Mouse (Mus musculus) lung, embryonic 14.5 days (tissue): ENCODE measurements around the gene Dppa3. TPM values are rescaled to one million over a fixed set of nuclear protein-coding genes. Genes with fewer than 3 reads are reported as not detected.

Experiments
- ATAC-seq: fragments of 200-750 bp; cut with Nextera tagmentation; 2 replicates; pipeline ENCODE4 v1.8.0; 2017; ENCODE audit warnings: mild to moderate bottlenecking, moderate TSS enrichment, moderate library complexity; ENCODE audit not compliant: insufficient read depth
- DNase-seq: peaks from one replicate; pipeline ENCODE4 v3.0.0-alpha.2; 2015
- H3K27ac ChIP-seq: fragments of 300-500 bp; sonication (generic); 2 replicates; pipeline ENCODE4 v1.5.1; 2014; ENCODE audit warnings: low read depth, mild to moderate bottlenecking, moderate library complexity
- H3K27me3 ChIP-seq: fragments of 300-500 bp; sonication (generic); 2 replicates; pipeline ENCODE4 v1.6.1; 2014; ENCODE audit warnings: low read length, control low read depth; ENCODE audit not compliant: insufficient read depth
- H3K36me3 ChIP-seq: fragments of 300-500 bp; sonication (generic); 2 replicates; pipeline ENCODE4 v1.6.1; 2014; ENCODE audit warnings: control low read depth; ENCODE audit not compliant: insufficient read depth
- H3K4me1 ChIP-seq: fragments of 300-500 bp; sonication (generic); 2 replicates; pipeline ENCODE4 v1.6.1; 2014; ENCODE audit warnings: antibody characterized with exemption, control low read depth; ENCODE audit not compliant: insufficient read depth
- H3K4me2 ChIP-seq: fragments of 300-500 bp; sonication (generic); 2 replicates; pipeline ENCODE4 v1.6.1; 2014; ENCODE audit warnings: mild to moderate bottlenecking
- H3K4me3 ChIP-seq: fragments of 300-500 bp; sonication (generic); 2 replicates; pipeline ENCODE4 v1.5.1; 2014; ENCODE audit warnings: low read depth, low read length
- H3K9ac ChIP-seq: fragments of 300-500 bp; sonication (generic); 2 replicates; pipeline ENCODE4 v1.6.1; 2014
- H3K9me3 ChIP-seq: fragments of 300-500 bp; sonication (generic); 2 replicates; pipeline ENCODE4 v1.6.1; 2016; ENCODE audit warnings: low read depth, low read length, control low read depth
- CTCF ChIP-seq: IDR thresholded peaks from 2 replicates; pipeline ENCODE4 v1.5.1; 2016; ENCODE audit warnings: antibody characterized with exemption, low read depth
- WGBS: fragments of 180-500 bp; shearing (Covaris S2); extraction: QIAGEN DNeasy Blood & Tissue Kit; methylation state at CpG from one replicate; pipeline ENCODE4 v1.1.7; 2014; 5-methylcytosine and 5-hydroxymethylcytosine counted together
- polyA plus RNA-seq: library from polyadenylated mRNA; unstranded; fragments of >200 nt; fragmentation: Nextera tagmentation; extraction: Ambion mirVana; gene quantifications from 2 replicates; pipeline ENCODE4 v1.2.1, GENCODE M21; 2014

Gene Dppa3
- polyA plus RNA-seq, result not detected in 2 replicates

- Histone ChIP-seq H3K4me2 (peak within 1 kb of the TSS; percentile 45; the same call in 1 of the 2 replicates), H3K4me3 (0 out of 2 replicates have a peak within 1 kb of the TSS, but pooled peaks have one; percentile 1), H3K4me1 (no peaks in the 10 kb centered on the region), H3K9me3 (no peaks in the 10 kb centered on the region), H3K36me3 (no peaks in the 10 kb centered on the region), H3K27me3 (0 out of 2 replicates have a peak, but pooled peaks cover 3% of the 10 kb centered on the region), H3K9ac (no peak within 1 kb of the TSS), H3K27ac (no peak within 1 kb of the TSS)
- DNase-seq (no peak), ATAC-seq (no peak)
- TF ChIP-seq CTCF, result no peak
- WGBS, result 85% methylated on average over 8 of the region's 8 CpGs
These were observed at the start of gene Dppa3 for GRCm38 (mm10) chr6:122626110-122626509. Gene Dppa3, plus strand, starts transcription at chr6:122626410.

GRCm38 (mm10) chr6:122577030-122577429 lies 49.2 kb upstream of the Dppa3 start:
- H3K4me2 ChIP-seq, result no peak overlapping the region
- no peak overlapping the region for H3K4me3 ChIP-seq
- ATAC-seq, result no peak
- no peak overlapping the region for H3K27ac ChIP-seq
- H3K36me3 ChIP-seq, result no peaks in the 10 kb centered on the region
- no peaks in the 10 kb centered on the region for H3K4me1 ChIP-seq
- no peak for TF ChIP-seq CTCF
- no peak overlapping the region for H3K9ac ChIP-seq
- no peak for DNase-seq
- H3K9me3 ChIP-seq, result no peaks in the 10 kb centered on the region
- WGBS, result 84% methylated on average over 3 of the region's 3 CpGs
- no peaks in the 10 kb centered on the region for H3K27me3 ChIP-seq

GRCm38 (mm10) chr6:122579086-122579485 lies 47.1 kb upstream of the Dppa3 start:
- no peak for TF ChIP-seq CTCF
- no peak overlapping the region for H3K4me3 ChIP-seq
- no peaks in the 10 kb centered on the region for H3K36me3 ChIP-seq
- H3K27ac ChIP-seq, result no peak overlapping the region
- no peaks in the 10 kb centered on the region for H3K4me1 ChIP-seq
- H3K9ac ChIP-seq, result no peak overlapping the region
- no peak overlapping the region for H3K4me2 ChIP-seq
- no peaks in the 10 kb centered on the region for H3K27me3 ChIP-seq
- whole genome bisulfite sequencing, result 63% methylated on average over 1 of the region's 1 CpGs
- ATAC-seq (no peak), DNase-seq (no peak)
- no peaks in the 10 kb centered on the region for H3K9me3 ChIP-seq

- no peak for TF ChIP-seq CTCF
- Histone ChIP-seq H3K9me3 (no peaks in the 10 kb centered on the region), H3K36me3 (no peaks in the 10 kb centered on the region), H3K27ac (no peak overlapping the region), H3K4me1 (no peaks in the 10 kb centered on the region), H3K4me3 (no peak overlapping the region), H3K27me3 (no peaks in the 10 kb centered on the region), H3K4me2 (no peak overlapping the region), H3K9ac (no peak overlapping the region)
- no peak for ATAC-seq
- WGBS, result 73% methylated on average over 13 of the region's 13 CpGs
- no peak for DNase-seq
These were observed 35.0 kb upstream of the Dppa3 start for GRCm38 (mm10) chr6:122591027-122591758.

GRCm38 (mm10) chr6:122592905-122593304 lies 33.3 kb upstream of the Dppa3 start:
- H3K9ac ChIP-seq, result no peak overlapping the region
- no peaks in the 10 kb centered on the region for H3K27me3 ChIP-seq
- H3K9me3 ChIP-seq, result no peaks in the 10 kb centered on the region
- WGBS, result 86% methylated on average over 2 of the region's 2 CpGs
- TF ChIP-seq CTCF, result no peak
- H3K4me3 ChIP-seq, result no peak overlapping the region
- DNase-seq (no peak), ATAC-seq (no peak)
- no peaks in the 10 kb centered on the region for H3K4me1 ChIP-seq
- no peak overlapping the region for H3K27ac ChIP-seq
- no peak overlapping the region for H3K4me2 ChIP-seq
- no peaks in the 10 kb centered on the region for H3K36me3 ChIP-seq

GRCm38 (mm10) chr6:122595637-122596036 lies 30.6 kb upstream of the Dppa3 start:
- Histone ChIP-seq H3K4me3 (no peak overlapping the region), H3K4me1 (no peaks in the 10 kb centered on the region), H3K9ac (no peak overlapping the region), H3K9me3 (no peaks in the 10 kb centered on the region), H3K27me3 (no peaks in the 10 kb centered on the region), H3K27ac (no peak overlapping the region), H3K36me3 (no peaks in the 10 kb centered on the region), H3K4me2 (no peak overlapping the region)
- peak; percentile 49; the same call in 1 of the 2 replicates for ATAC-seq
- TF ChIP-seq CTCF, result peak; percentile 47
- DNase-seq, result peak; percentile 68
- WGBS, result 25% methylated on average over 7 of the region's 7 CpGs

- ATAC-seq, result no peak
- Histone ChIP-seq H3K9me3 (no peaks in the 10 kb centered on the region), H3K4me1 (no peaks in the 10 kb centered on the region), H3K4me2 (no peak overlapping the region), H3K36me3 (no peaks in the 10 kb centered on the region), H3K9ac (no peak overlapping the region), H3K4me3 (no peak overlapping the region), H3K27ac (no peak overlapping the region), H3K27me3 (no peaks in the 10 kb centered on the region)
- no peak for TF ChIP-seq CTCF
- no peak for DNase-seq
- WGBS, result 73% methylated on average over 7 of the region's 7 CpGs
These were observed 29.6 kb upstream of the Dppa3 start for GRCm38 (mm10) chr6:122596608-122597007.
